Mouse (Mus musculus) testis, adult 2 months (tissue): ENCODE data around the gene Vipr2. TPM values are rescaled to one million over a fixed set of nuclear protein-coding genes. Genes with fewer than 3 reads are reported as not detected.

Experiments used
- H3K27ac ChIP-seq: fragments of 200-500 bp; 2 replicates; pipeline ENCODE4 v1.5.1; 2012; ENCODE audit warnings: low read depth, low read length; ENCODE audit not compliant: control insufficient read depth, insufficient read depth
- H3K27me3 ChIP-seq: fragments of 200-500 bp; 2 replicates; pipeline ENCODE4 v1.6.1; 2012; ENCODE audit warnings: mild to moderate bottlenecking, low read length, moderate library complexity; ENCODE audit not compliant: control insufficient read depth, insufficient read depth
- H3K36me3 ChIP-seq: fragments of 200-500 bp; 2 replicates; pipeline ENCODE4 v1.6.1; 2012; ENCODE audit warnings: mild to moderate bottlenecking, low read length; ENCODE audit not compliant: control insufficient read depth, insufficient read depth
- H3K4me1 ChIP-seq: fragments of 200-500 bp; 2 replicates; pipeline ENCODE4 v1.6.1; 2012; ENCODE audit warnings: low read length; ENCODE audit not compliant: control insufficient read depth, insufficient read depth
- H3K4me3 ChIP-seq: fragments of 200-500 bp; 2 replicates; pipeline ENCODE4 v1.5.1; 2012; ENCODE audit warnings: low read depth, mild to moderate bottlenecking, low read length, moderate library complexity, mixed read lengths; ENCODE audit not compliant: control insufficient read depth
- CTCF ChIP-seq: fragments of 200-500 bp; IDR thresholded peaks from 2 replicates; pipeline ENCODE4 v1.5.1; 2012; ENCODE audit warnings: low read depth, mild to moderate bottlenecking, inconsistent platforms, low read length, moderate library complexity; ENCODE audit not compliant: control insufficient read depth, insufficient read depth, insufficient replicate concordance
- POLR2A ChIP-seq: fragments of 200-500 bp; IDR thresholded peaks from 2 replicates; pipeline ENCODE4 v1.6.1; 2012; ENCODE audit warnings: low read depth, mild to moderate bottlenecking, inconsistent platforms, low read length, moderate library complexity; ENCODE audit not compliant: control insufficient read depth
- polyA plus RNA-seq: library from polyadenylated mRNA; depleted of rRNA; stranded (reverse); fragments of >200 nt; gene quantifications from 2 replicates; pipeline ENCODE4 v1.2.3, GENCODE M21; 2012

The Vipr2 gene
- polyA plus RNA-seq, 1 experiment, result 0.23 TPM

GRCm38 (mm10) chr12:116159223-116159622 is 81.7 kb downstream of the Vipr2 start:
- Histone ChIP-seq H3K4me3 (no peak overlapping the region), H3K27me3 (no peaks in the 10 kb centered on the region), H3K36me3 (no peaks in the 10 kb centered on the region), H3K4me1 (no peaks in the 10 kb centered on the region), H3K27ac (no peak overlapping the region)
- TF ChIP-seq POLR2A, result no peak
- no peak for TF ChIP-seq CTCF

GRCm38 (mm10) chr12:116159695-116160094 is 82.2 kb downstream of the Vipr2 start:
- no peaks in the 10 kb centered on the region for H3K4me1 ChIP-seq
- no peak for TF ChIP-seq CTCF
- no peak for TF ChIP-seq POLR2A
- H3K36me3 ChIP-seq, result no peaks in the 10 kb centered on the region
- no peak overlapping the region for H3K27ac ChIP-seq
- H3K4me3 ChIP-seq, result no peak overlapping the region
- no peaks in the 10 kb centered on the region for H3K27me3 ChIP-seq

GRCm38 (mm10) chr12:116165368-116165767 is 87.8 kb downstream of the Vipr2 start:
- Histone ChIP-seq H3K4me3 (no peak overlapping the region), H3K27me3 (no peaks in the 10 kb centered on the region)
- no peak for TF ChIP-seq CTCF
- TF ChIP-seq POLR2A, result no peak

GRCm38 (mm10) chr12:116169666-116170065 is 92.1 kb downstream of the Vipr2 start:
- TF ChIP-seq POLR2A (no peak), CTCF (no peak)
- Histone ChIP-seq H3K4me1 (no peaks in the 10 kb centered on the region), H3K4me3 (no peak overlapping the region), H3K27me3 (no peaks in the 10 kb centered on the region), H3K36me3 (no peaks in the 10 kb centered on the region), H3K27ac (no peak overlapping the region)

More at GRCm38 (mm10) chr12:116165368-116165767, 87.8 kb downstream of the Vipr2 start:
- Histone ChIP-seq H3K4me1 (no peaks in the 10 kb centered on the region), H3K27ac (no peak overlapping the region), H3K36me3 (no peaks in the 10 kb centered on the region)

GRCm38 (mm10) chr12:116176930-116177329 is 99.4 kb downstream of the Vipr2 start:
- Histone ChIP-seq H3K4me3 (no peak overlapping the region), H3K36me3 (no peaks in the 10 kb centered on the region), H3K4me1 (no peaks in the 10 kb centered on the region), H3K27me3 (no peaks in the 10 kb centered on the region), H3K27ac (no peak overlapping the region)
- peak; percentile 69; the same call in 1 of the 2 replicates for TF ChIP-seq CTCF
- TF ChIP-seq POLR2A, result no peak

GRCm38 (mm10) chr12:116181436-116182050 is 104.0 kb downstream of the Vipr2 start:
- Histone ChIP-seq H3K4me1 (no peaks in the 10 kb centered on the region), H3K27ac (no peak overlapping the region), H3K27me3 (no peaks in the 10 kb centered on the region), H3K36me3 (no peaks in the 10 kb centered on the region), H3K4me3 (no peak overlapping the region)
- no peak for TF ChIP-seq CTCF
- no peak for TF ChIP-seq POLR2A

- H3K27me3 ChIP-seq, result no peaks in the 10 kb centered on the region
- no peak overlapping the region for H3K27ac ChIP-seq
Observed at GRCm38 (mm10) chr12:116182376-116182775, 104.8 kb downstream of the Vipr2 start.

GRCm38 (mm10) chr12:116183212-116183935 is 105.8 kb downstream of the Vipr2 start:
- H3K36me3 ChIP-seq, result no peaks in the 10 kb centered on the region
- no peaks in the 10 kb centered on the region for H3K27me3 ChIP-seq
- no peaks in the 10 kb centered on the region for H3K4me1 ChIP-seq
- no peak for TF ChIP-seq CTCF
- TF ChIP-seq POLR2A, result no peak
- no peak overlapping the region for H3K27ac ChIP-seq
- no peak overlapping the region for H3K4me3 ChIP-seq

More at GRCm38 (mm10) chr12:116182376-116182775, 104.8 kb downstream of the Vipr2 start:
- Histone ChIP-seq H3K36me3 (no peaks in the 10 kb centered on the region), H3K4me3 (no peak overlapping the region), H3K4me1 (no peaks in the 10 kb centered on the region)
- TF ChIP-seq CTCF, result no peak
- no peak for TF ChIP-seq POLR2A
